Mouse (Mus musculus) central nervous system, embryonic 18 days (tissue): Measurements from ENCODE around the gene Strap. TPM values are rescaled to one million over a fixed set of nuclear protein-coding genes. Genes with fewer than 3 reads are reported as not detected.

ENCODE experiments used
- polyA plus RNA-seq: library from polyadenylated mRNA; depleted of rRNA; stranded (reverse); fragments of >200 nt; gene quantifications from 2 replicates; pipeline ENCODE4 v1.2.3, GENCODE M21; 2012; rRNA removed

Gene Strap
- 82.2 and 86.4 TPM in 2 replicates for polyA plus RNA-seq

DNA sequence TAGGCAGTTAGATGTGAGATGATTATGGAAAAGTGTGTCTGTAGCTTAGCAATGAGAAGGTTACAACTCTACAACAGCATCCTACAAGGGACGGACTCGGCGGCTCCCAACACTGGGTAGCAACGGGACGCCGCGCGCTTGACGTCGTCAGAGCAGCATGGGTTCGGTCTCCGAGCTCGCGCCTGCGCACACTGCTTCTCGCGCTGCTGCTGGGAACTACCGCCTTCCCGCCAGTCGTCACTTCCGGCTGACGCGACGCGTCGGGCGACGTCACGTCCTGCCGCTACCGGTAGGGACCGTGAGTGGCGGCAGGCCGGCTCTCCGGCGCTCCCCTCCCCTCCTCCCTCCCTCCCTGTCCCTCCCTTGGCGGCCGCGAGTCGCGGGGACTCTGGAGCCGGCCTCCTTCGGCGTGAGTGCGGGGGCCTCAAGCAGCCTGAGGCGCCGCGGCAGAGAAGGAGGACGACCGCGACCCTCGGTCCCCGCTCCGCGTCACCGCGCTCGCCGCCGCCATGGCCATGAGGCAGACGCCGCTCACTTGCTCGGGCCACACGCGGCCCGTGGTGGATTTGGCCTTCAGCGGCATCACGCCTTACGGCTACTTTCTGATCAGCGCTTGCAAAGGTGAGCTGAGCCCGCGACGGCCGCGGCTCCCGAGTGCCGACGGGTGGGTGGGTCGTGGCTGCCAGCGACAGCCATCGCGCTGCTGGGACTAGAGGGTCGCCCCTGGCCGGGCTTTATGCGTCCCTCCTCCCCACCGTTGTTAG lies at the start of gene Strap:
Strap (plus strand) TSS at position 233 of the 764 bp plus-strand sequence.

DNA sequence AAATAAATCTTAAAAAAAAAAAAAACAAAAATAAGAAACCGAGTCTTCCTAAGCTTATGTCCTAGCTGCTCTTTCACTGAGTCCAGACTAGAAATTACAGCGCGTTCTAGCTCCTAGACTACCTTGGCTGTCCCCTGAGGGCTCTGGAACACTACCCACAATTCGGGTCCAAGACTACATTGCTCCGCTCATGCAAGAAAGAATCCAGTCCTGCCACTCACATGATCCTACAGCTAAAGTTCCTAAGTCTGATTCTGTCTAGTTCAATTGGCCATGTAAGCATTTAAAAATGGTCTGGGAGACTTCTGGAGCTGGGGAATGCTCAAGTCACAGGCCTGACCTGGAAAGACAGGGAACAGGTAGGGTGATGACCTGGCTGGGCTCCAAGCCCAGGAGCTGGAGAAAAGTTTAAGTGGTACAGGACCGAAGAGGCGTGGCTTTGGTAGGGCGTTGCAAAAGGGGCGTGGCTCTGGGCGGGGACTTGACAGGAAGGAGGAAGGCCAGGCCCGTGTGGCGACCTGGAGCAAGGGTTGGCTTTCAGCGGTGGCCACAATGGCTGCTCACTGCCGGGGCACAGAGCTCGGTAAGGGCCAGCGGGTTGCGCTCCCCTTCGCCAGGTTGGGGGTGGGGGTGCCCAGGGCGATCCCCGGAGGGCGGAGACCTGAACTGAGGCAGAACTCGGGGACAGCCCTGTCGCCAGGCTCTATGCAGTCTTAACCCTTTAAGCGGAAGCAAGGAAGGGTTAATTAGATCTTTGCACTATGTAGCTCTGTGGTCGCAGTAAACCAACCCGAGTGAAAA lies 19.4 kb downstream of the Strap start, which contains the start of gene Dera:
Dera (plus strand) TSS at position 491 of the 801 bp plus-strand sequence.

Other genes with a start within 250 kb of the Strap start
- 13.9 and 14.4 TPM in 2 replicates for gene Eps8, start 80.2 kb upstream of the Strap start, polyA plus RNA-seq
- 3.4 and 4.8 TPM in 2 replicates for gene Dera, start 19.5 kb downstream of the Strap start, polyA plus RNA-seq